Mouse (Mus musculus) kidney, adult 2 months (tissue): ENCODE data around the gene Crb3.

Experiments used
- CTCF ChIP-seq: fragments of 200-500 bp; conservative IDR thresholded peaks from 2 replicates; pipeline ENCODE4 v1.5.1; 2011; ENCODE audit warnings: low read depth, mild to moderate bottlenecking, control low read depth, low read length, moderate library complexity, mixed read lengths; ENCODE audit not compliant: insufficient read depth, insufficient read length
- POLR2A ChIP-seq: fragments of 200-500 bp; IDR thresholded peaks from one replicate; pipeline ENCODE4 v1.6.1; 2011; ENCODE audit warnings: low read depth, low read length, control low read depth

- TF ChIP-seq POLR2A (no peak), CTCF (no peak)
These were observed 29.2 kb upstream of the Crb3 start for GRCm38 (mm10) chr17:57029691-57030090.
